Mouse (Mus musculus) liver, adult (tissue): ENCODE data around the gene Olfr1404.

Experiments used
- GATA4 ChIP-seq: IDR thresholded peaks from 2 replicates; pipeline ENCODE4 v1.6.1; 2014; ENCODE audit warnings: mild to moderate bottlenecking, low read length; ENCODE audit not compliant: insufficient replicate concordance

Olfr1404 gene

DNA sequence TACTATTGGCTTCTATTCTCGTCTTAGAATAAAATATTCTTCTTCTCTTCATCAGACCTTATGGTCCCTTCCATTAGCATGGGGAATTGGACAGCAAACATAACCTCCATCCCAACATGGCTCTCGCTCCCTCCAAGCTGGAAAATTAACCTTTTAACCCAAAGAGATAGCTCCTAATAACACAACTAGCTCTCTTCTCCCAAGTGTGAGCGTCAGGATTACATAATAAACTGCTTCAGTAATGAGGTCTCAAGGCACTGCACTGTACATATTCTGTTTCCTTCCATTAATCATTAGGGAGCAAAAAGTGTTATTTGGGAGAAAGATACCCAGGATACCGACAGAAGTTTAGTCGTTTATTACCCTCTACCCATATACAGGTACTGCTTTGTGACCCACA is at the start of gene Olfr1404:
Gene Olfr1404 (plus strand): TSS at position 301 of the 400 bp plus-strand sequence.
- TF ChIP-seq GATA4, result no peak

DNA sequence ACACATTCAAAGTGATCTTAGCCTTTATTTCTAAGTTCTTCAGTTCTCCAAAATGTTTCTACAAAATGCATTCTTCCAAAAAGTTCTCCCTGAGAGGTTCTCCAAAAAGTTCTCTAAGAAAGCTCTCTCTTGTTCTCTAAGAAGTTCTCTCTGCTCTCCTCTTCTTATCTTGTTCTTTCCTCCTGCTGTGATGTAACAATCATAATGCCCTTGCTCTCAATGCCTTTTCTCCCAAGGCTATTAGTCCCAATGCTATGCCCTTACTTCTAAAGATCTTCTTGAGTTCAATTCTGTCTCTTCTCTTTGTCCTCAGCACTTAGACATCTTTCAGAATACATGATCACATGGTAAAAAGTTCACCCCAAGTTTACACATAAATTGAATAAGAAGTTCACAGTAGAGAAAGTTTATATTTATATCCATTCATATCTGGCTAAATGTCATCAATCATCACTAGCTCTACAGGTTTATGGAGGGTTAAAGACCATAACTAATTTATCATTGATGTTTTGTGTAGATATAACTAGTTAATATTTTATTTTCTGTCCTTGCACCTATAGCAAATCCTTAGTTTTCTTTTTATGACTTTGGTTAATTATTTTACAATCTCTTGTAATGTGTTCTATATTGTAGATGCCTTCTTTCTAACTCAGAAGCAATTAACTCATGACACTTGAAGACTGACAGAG is 37.9 kb upstream of the Olfr1404 start:
- TF ChIP-seq GATA4, result no peak

DNA sequence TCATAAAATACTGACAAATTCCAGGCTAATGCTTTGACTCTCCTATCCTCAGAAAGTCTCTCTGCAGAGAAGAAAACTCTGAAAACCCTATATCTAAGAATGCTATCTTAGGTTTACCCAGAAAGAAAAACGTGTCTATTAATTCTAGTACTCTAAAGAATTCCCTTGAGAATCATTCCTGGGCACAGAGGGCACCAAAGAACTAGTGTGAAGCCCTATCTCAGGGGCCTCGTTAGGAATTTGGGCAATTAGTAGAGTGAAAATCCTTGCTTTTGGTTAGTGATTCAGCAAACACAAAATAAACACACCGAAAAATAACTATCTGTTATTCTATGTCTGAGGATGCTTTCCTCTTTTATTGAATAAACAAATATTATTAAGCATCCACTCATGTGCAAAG is 21.7 kb upstream of the Olfr1404 start, which contains the start of gene Olfr1406:
Gene Olfr1406 (minus strand): TSS at position 101 of the 400 bp plus-strand sequence.
- no peak for TF ChIP-seq GATA4

DNA sequence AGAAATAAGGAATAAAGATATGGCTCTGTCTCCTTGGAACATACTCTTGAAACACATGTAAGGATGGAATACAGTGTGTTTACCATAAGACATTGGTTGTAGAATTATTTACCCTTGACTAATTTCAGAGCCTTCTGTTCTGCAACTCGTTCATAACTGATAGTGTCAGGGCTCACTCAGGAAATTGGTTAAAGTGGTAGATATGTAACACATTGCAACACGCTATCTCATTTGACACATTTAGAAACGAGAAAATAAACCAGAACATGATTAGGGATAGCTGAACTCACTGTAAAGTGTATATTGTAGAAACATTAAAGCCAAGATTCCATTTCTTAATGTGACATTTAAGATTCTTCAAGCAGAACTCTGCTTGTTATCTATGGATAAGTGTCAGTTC is 20.1 kb upstream of the Olfr1404 start:
- no peak for TF ChIP-seq GATA4

DNA sequence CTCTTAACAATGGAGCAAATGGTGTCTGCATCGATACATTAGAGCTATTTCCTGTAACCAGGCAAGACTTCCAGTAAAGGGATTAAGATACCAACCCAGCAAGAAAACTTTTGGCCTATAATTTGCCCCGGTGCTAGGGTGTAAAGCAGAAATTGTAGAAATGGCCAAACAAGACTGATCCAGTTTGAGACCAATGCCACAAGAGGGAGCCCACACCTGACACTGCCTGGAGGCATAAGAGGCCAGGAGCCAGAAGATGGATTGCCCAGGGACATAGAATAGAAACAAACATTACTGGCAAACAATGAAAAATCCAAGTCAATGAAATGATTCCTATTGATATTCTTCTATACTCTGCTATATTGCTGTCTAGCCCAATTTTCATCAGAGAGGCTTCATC is 15.8 kb upstream of the Olfr1404 start:
- no peak for TF ChIP-seq GATA4

DNA sequence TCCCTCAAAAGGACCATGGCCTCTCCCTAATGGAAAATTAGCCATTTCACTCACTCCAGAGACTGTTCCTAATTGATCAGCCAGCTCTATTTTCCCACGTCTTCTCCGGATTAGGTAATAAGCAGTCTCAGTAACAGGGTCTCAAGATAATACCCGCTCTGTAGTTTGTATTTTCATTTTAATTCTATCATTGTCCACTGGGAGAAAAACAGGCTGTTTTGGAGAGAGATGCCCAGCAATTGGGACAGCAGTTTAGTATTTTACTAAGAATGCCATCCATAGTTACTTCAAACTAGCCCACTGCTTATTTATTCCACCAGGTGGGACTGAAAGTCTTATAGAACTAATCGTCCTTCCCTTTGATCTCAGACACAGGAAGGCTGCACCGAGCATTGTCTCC is 14.7 kb upstream of the Olfr1404 start, which contains the start of gene Olfr218:
Gene Olfr218 (plus strand): TSS at position 301 of the 400 bp plus-strand sequence.
- no peak for TF ChIP-seq GATA4

DNA sequence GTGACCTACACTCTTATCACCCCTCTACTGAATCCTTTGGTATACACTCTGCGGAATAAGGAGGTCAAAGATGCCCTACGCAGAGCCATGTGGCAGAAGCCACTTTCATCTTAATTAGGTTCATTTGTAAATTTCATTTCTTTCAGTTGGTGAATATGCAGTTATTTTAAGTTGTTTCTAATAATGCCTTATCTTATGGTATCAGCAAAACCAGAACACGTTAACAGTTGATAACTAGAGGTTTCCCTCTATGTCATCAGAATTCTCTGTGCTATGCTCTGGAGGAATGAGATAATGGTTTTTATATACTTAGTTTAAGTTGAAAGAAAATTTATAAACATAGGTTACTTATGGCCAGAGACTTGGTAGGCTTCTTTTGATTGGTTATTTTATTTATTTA is 4.3 kb downstream of the Olfr1404 start:
- TF ChIP-seq GATA4, result no peak

DNA sequence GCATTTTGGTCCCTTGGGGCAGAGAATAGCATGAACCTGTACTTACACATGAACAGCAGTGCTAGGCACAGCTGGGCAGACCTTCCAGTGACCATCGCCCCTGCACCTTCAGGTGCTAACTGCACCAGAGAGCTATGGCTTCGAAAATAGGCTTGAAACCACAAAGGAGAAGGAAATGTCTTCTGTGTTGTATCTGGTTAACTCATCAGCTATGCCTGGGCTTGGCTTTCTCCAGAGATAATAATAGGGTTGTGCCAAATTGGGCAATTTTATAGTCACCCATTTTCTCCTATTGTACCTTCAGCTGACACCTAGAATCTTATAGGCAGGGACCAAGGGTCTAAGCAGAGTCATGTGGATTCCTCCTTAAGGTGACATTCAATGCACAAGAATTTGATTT is 14.9 kb downstream of the Olfr1404 start, which contains the start of gene Fcer1a:
Gene Fcer1a (minus strand): TSS at position 134 of the 400 bp plus-strand sequence.
- TF ChIP-seq GATA4, result no peak

DNA sequence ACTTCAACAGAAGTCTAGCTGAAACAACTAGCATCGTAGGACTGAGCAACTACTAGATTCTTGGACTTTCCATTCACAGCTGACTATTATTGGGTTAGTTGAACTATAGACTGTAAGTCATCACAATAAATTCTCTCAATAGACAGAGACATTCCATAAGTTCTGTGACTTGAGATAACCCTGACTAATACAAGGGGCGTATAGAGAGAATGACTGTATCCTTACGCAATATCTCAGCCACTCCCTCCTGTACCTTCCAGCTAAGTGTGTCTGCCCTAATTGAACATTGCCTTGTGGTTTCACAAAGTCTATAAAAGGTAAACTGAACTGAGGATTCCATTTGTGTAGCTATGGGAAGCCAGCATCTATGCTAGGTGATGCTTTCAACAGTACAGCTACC is 37.7 kb downstream of the Olfr1404 start:
- TF ChIP-seq GATA4, result no peak

DNA sequence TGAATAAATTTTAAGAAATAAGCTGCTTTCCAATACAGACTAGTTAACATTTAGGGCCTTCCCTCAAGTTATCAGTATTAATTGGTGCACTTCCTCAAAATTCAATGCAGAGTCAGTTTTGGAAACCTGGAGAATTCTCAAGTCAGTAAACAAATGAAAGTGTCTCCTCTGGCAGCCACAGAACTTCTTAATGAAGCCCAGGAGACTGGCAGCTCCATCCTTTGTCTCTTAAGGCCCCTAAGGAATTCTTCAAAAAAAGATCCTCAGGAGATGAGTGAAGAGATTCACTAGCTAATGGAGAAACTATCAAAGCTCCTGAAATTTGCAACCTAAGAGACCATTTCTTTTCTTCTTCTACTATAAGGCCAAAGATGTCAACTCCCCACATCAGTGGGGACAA is 53.5 kb downstream of the Olfr1404 start, which contains the start of gene Olfr418:
Gene Olfr418 (plus strand): TSS at position 301 of the 400 bp plus-strand sequence.
- TF ChIP-seq GATA4, result no peak
